Mouse (Mus musculus): ENCODE results near the gene Galnt18. TPM values are rescaled to one million over a fixed set of nuclear protein-coding genes. Genes with fewer than 3 reads are reported as not detected.

The Galnt18 gene
- polyA plus RNA-seq, 1 experiment: 21.9 TPM

DNA sequence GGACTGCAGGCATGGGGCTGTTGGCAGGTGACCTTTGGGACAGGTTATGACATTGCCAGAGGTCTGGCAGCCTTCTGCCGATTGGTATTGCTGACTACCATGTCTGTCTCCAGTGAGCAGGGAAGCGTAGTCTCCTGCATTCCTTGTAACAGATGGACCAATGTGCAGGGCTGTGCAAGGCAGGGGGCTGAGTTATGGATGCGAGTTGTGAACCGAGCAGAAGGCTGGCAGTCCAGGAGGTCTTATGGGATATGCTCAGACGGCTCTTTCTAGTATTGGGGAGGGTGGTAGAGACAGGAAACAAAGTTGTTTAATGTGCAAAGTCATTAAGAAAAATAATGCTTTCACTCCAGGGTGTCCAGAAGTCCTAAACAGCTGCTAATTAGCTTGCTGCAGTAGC, 312.1 kb downstream of the Galnt18 start:
- 16% methylated on average over 5 of the region's 5 CpGs for WGBS

GRCm38 (mm10) chr7:111466720-111467119, 313.1 kb downstream of the Galnt18 start:
- H3K27me3 ChIP-seq (ENCODE audit: control insufficient read depth, insufficient read depth, low read length): no peaks in the 10 kb centered on the region
- no peak overlapping the region for H3K4me3 ChIP-seq (replicated peaks; ENCODE audit: insufficient read depth, low read depth, low read length)
- TF ChIP-seq CTCF (IDR thresholded peaks at IDR 0.05; ENCODE audit: borderline replicate concordance, insufficient read depth, low read depth, low read length): no peak
- TF ChIP-seq POLR2A (IDR thresholded peaks at IDR 0.05; ENCODE audit: borderline replicate concordance, insufficient read depth, low read length): no peak
- DNase-seq: no peak
- 84% methylated on average over 1 of the region's 1 CpGs for WGBS
- H3K27ac ChIP-seq (ENCODE audit: insufficient read depth, low read length): no peak overlapping the region
- H3K4me1 ChIP-seq (ENCODE audit: control insufficient read depth, insufficient read depth, low read length): peaks cover 5% of the 10 kb centered on the region; the same call in 1 of the 2 replicates

More for the DNA sequence above, 312.1 kb downstream of the Galnt18 start:
- no peak for TF ChIP-seq POLR2A (IDR thresholded peaks at IDR 0.05; ENCODE audit: borderline replicate concordance, insufficient read depth, low read length)
- no peak for TF ChIP-seq CTCF (IDR thresholded peaks at IDR 0.05; ENCODE audit: borderline replicate concordance, insufficient read depth, low read depth, low read length)
- Histone ChIP-seq H3K27ac (ENCODE audit: insufficient read depth, low read length) (no peak overlapping the region), H3K4me3 (replicated peaks; ENCODE audit: insufficient read depth, low read depth, low read length) (no peak overlapping the region), H3K4me1 (ENCODE audit: control insufficient read depth, insufficient read depth, low read length) (peaks cover 5% of the 10 kb centered on the region; the same call in 1 of the 2 replicates), H3K27me3 (ENCODE audit: control insufficient read depth, insufficient read depth, low read length) (no peaks in the 10 kb centered on the region)
- peak in 1 of 2 experiments; percentile 4 for DNase-seq

DNA sequence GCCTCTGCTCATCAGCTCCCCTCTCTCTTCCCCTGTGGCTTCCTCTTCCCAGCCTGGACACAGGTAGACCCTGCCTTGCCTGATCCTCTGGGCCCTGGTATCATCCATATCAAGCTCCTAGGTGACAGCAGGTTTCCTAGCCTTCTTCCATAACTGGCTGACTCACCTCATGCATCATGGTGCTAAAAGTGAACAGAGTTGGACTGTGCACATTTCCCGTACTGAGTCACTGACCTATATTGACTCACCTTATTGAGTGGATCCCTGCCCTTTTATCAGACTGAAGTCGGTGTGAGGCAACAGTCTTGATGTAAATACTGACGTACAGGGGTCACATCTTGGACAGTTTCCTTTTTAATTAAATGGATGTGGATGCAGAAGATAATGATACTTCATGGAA, 313.7 kb downstream of the Galnt18 start:
- H3K4me3 ChIP-seq (replicated peaks; ENCODE audit: insufficient read depth, low read depth, low read length): no peak overlapping the region
- 83% methylated on average over 3 of the region's 3 CpGs for WGBS
- TF ChIP-seq CTCF (IDR thresholded peaks at IDR 0.05; ENCODE audit: borderline replicate concordance, insufficient read depth, low read depth, low read length) (no peak), POLR2A (IDR thresholded peaks at IDR 0.05; ENCODE audit: borderline replicate concordance, insufficient read depth, low read length) (no peak)
- peaks cover 5% of the 10 kb centered on the region; the same call in 1 of the 2 replicates for H3K4me1 ChIP-seq (ENCODE audit: control insufficient read depth, insufficient read depth, low read length)
- no peak overlapping the region for H3K27ac ChIP-seq (ENCODE audit: insufficient read depth, low read length)
- H3K27me3 ChIP-seq (ENCODE audit: control insufficient read depth, insufficient read depth, low read length): no peaks in the 10 kb centered on the region
- DNase-seq: no peak

- WGBS: 91% methylated on average over 4 of the region's 4 CpGs
- no peaks in the 10 kb centered on the region for H3K4me1 ChIP-seq (ENCODE audit: control insufficient read depth, insufficient read depth, low read length)
- no peak for DNase-seq
- no peaks in the 10 kb centered on the region for H3K27me3 ChIP-seq (ENCODE audit: control insufficient read depth, insufficient read depth, low read length)
- TF ChIP-seq POLR2A (IDR thresholded peaks at IDR 0.05; ENCODE audit: borderline replicate concordance, insufficient read depth, low read length) (no peak), CTCF (IDR thresholded peaks at IDR 0.05; ENCODE audit: borderline replicate concordance, insufficient read depth, low read depth, low read length) (no peak)
- no peak overlapping the region for H3K27ac ChIP-seq (ENCODE audit: insufficient read depth, low read length)
- no peak overlapping the region for H3K4me3 ChIP-seq (replicated peaks; ENCODE audit: insufficient read depth, low read depth, low read length)
These were observed 320.1 kb downstream of the Galnt18 start for GRCm38 (mm10) chr7:111459716-111460115.

- no peaks in the 10 kb centered on the region for H3K27me3 ChIP-seq (ENCODE audit: control insufficient read depth, insufficient read depth, low read length)
- H3K4me1 ChIP-seq (ENCODE audit: control insufficient read depth, insufficient read depth, low read length): no peaks in the 10 kb centered on the region
- no peak for DNase-seq
- no peak for TF ChIP-seq CTCF (IDR thresholded peaks at IDR 0.05; ENCODE audit: borderline replicate concordance, insufficient read depth, low read depth, low read length)
- TF ChIP-seq POLR2A (IDR thresholded peaks at IDR 0.05; ENCODE audit: borderline replicate concordance, insufficient read depth, low read length): no peak
- 86% methylated on average over 3 of the region's 3 CpGs for WGBS
- no peak overlapping the region for H3K27ac ChIP-seq (ENCODE audit: insufficient read depth, low read length)
- no peak overlapping the region for H3K4me3 ChIP-seq (replicated peaks; ENCODE audit: insufficient read depth, low read depth, low read length)
These were observed 323.8 kb downstream of the Galnt18 start for GRCm38 (mm10) chr7:111456007-111456406.

- TF ChIP-seq POLR2A (IDR thresholded peaks at IDR 0.05; ENCODE audit: borderline replicate concordance, insufficient read depth, low read length): no peak
- no peak for TF ChIP-seq CTCF (IDR thresholded peaks at IDR 0.05; ENCODE audit: borderline replicate concordance, insufficient read depth, low read depth, low read length)
- H3K4me3 ChIP-seq (replicated peaks; ENCODE audit: insufficient read depth, low read depth, low read length): no peak overlapping the region
- no peak overlapping the region for H3K27ac ChIP-seq (ENCODE audit: insufficient read depth, low read length)
- WGBS: 81% methylated on average over 4 of the region's 4 CpGs
- H3K4me1 ChIP-seq (ENCODE audit: control insufficient read depth, insufficient read depth, low read length): no peaks in the 10 kb centered on the region
- no peak for DNase-seq
- no peaks in the 10 kb centered on the region for H3K27me3 ChIP-seq (ENCODE audit: control insufficient read depth, insufficient read depth, low read length)
These were observed 324.2 kb downstream of the Galnt18 start for GRCm38 (mm10) chr7:111455541-111455940.

DNA sequence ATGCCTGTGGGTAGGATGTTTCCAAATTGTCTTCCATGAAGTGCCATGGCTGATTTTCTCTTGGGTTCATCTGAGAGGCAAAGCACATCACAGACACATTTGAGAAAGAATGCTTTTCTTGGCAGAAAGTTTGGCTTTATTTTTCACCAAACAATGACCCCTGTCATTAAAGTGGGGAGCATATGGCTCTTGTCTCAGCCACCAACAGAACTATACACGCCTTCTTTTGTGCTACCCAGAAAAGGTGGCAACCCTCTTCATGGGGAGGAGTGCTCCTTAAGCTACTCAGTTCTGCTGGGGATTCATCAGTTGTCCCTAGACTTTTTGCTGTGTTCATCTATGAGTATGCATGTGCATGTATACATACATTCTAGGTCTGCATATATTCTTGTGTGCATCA, 327.8 kb downstream of the Galnt18 start:
- no peaks in the 10 kb centered on the region; the same call in 1 of the 2 replicates for H3K4me1 ChIP-seq (ENCODE audit: control insufficient read depth, insufficient read depth, low read length)
- TF ChIP-seq POLR2A (IDR thresholded peaks at IDR 0.05; ENCODE audit: borderline replicate concordance, insufficient read depth, low read length): no peak
- no peak for TF ChIP-seq CTCF (IDR thresholded peaks at IDR 0.05; ENCODE audit: borderline replicate concordance, insufficient read depth, low read depth, low read length)
- no peak overlapping the region for H3K27ac ChIP-seq (ENCODE audit: insufficient read depth, low read length)
- no peaks in the 10 kb centered on the region for H3K27me3 ChIP-seq (ENCODE audit: control insufficient read depth, insufficient read depth, low read length)
- H3K4me3 ChIP-seq (replicated peaks; ENCODE audit: insufficient read depth, low read depth, low read length): no peak overlapping the region
- no peak for DNase-seq
- 36% methylated on average over 1 of the region's 1 CpGs for WGBS

- TF ChIP-seq POLR2A (IDR thresholded peaks at IDR 0.05; ENCODE audit: borderline replicate concordance, insufficient read depth, low read length): no peak
- TF ChIP-seq CTCF (IDR thresholded peaks at IDR 0.05; ENCODE audit: borderline replicate concordance, insufficient read depth, low read depth, low read length): no peak
- no peak overlapping the region for H3K27ac ChIP-seq (ENCODE audit: insufficient read depth, low read length)
- DNase-seq: no peak
- no peak overlapping the region for H3K4me3 ChIP-seq (replicated peaks; ENCODE audit: insufficient read depth, low read depth, low read length)
- 63% methylated on average over 6 of the region's 6 CpGs for WGBS
- H3K4me1 ChIP-seq (ENCODE audit: control insufficient read depth, insufficient read depth, low read length): no peaks in the 10 kb centered on the region; the same call in 1 of the 2 replicates
- no peaks in the 10 kb centered on the region for H3K27me3 ChIP-seq (ENCODE audit: control insufficient read depth, insufficient read depth, low read length)
These were observed 329.3 kb downstream of the Galnt18 start for GRCm38 (mm10) chr7:111450286-111451095.
